Mouse (Mus musculus) adrenal gland, adult (tissue): Measurements from ENCODE around the gene Mfsd11.
"Not testable (repeated sequence)": the region's sequence is repeated elsewhere in the genome, so short reads cannot be mapped to it uniquely, and the experiment has no call there.

Source experiments
- DNase-seq, 2 experiments: peaks; one replicate each; pipeline ENCODE4 v3.0.0; 2022 to 2023; ENCODE audit warnings: low spot score in 1 of 2; ENCODE audit not compliant: inconsistent age in 2 of 2

The Mfsd11 gene

GRCm38 (mm10) chr11:116880839-116881238 is 28.6 kb downstream of the Mfsd11 start:
- DNase-seq = no peak

GRCm38 (mm10) chr11:116881440-116881839 is 29.2 kb downstream of the Mfsd11 start:
- no peak for DNase-seq

GRCm38 (mm10) chr11:116882446-116882845 is 30.2 kb downstream of the Mfsd11 start:
- DNase-seq = no peak

GRCm38 (mm10) chr11:116884061-116884460 is 31.8 kb downstream of the Mfsd11 start:
- no peak for DNase-seq

- peak; percentile 70 to 92 for DNase-seq
Measured at GRCm38 (mm10) chr11:116885275-116886151, 33.3 kb downstream of the Mfsd11 start.

- DNase-seq = no peak
Measured at GRCm38 (mm10) chr11:116887136-116887535, 34.9 kb downstream of the Mfsd11 start.

- DNase-seq = no peak
Measured at GRCm38 (mm10) chr11:116893532-116894442, 41.5 kb downstream of the Mfsd11 start.

GRCm38 (mm10) chr11:116895402-116895801 is 43.2 kb downstream of the Mfsd11 start:
- no peak for DNase-seq

- DNase-seq = no peak
Measured at GRCm38 (mm10) chr11:116899247-116899646, 47.0 kb downstream of the Mfsd11 start.

- not testable (repeated sequence) for DNase-seq
Measured at GRCm38 (mm10) chr11:116902588-116902987, 50.3 kb downstream of the Mfsd11 start.

- DNase-seq = peak in 1 of 2 experiments; percentile 38
Measured at GRCm38 (mm10) chr11:116905741-116906456, 53.7 kb downstream of the Mfsd11 start.

GRCm38 (mm10) chr11:116913573-116913972 is 61.3 kb downstream of the Mfsd11 start:
- peak in 1 of 2 experiments; percentile 29 for DNase-seq

GRCm38 (mm10) chr11:116914267-116914885 is 62.1 kb downstream of the Mfsd11 start:
- DNase-seq = no peak

GRCm38 (mm10) chr11:116915241-116915640 is 63.0 kb downstream of the Mfsd11 start:
- DNase-seq = no peak

GRCm38 (mm10) chr11:116917361-116917760 is 65.1 kb downstream of the Mfsd11 start:
- DNase-seq = no peak

GRCm38 (mm10) chr11:116918323-116919185 is 66.3 kb downstream of the Mfsd11 start, which contains the start of gene Mgat5b:
Mgat5b (plus strand) TSS chr11:116918863.
- DNase-seq = peak; percentile 75 to 93

- DNase-seq = no peak
Measured at GRCm38 (mm10) chr11:116919186-116920020, 67.2 kb downstream of the Mfsd11 start.

GRCm38 (mm10) chr11:116920746-116921145 is 68.5 kb downstream of the Mfsd11 start:
- no peak for DNase-seq

- peak; percentile 29 to 47 for DNase-seq
Measured at GRCm38 (mm10) chr11:116922058-116922457, 69.8 kb downstream of the Mfsd11 start.
